Mouse (Mus musculus) hematopoietic stem cell, adult 5-6 weeks (primary cell): ENCODE results near the gene Gucd1. TPM values are rescaled to one million over a fixed set of nuclear protein-coding genes. Genes with fewer than 3 reads are reported as not detected.
"Not testable (repeated sequence)": the region's sequence is repeated elsewhere in the genome, so short reads cannot be mapped to it uniquely, and the experiment has no call there.

ENCODE experiments used
- ATAC-seq, 2 experiments: fragments of 125-278 bp in 1 of 2; replicated peaks in 1 of 2; 2 replicates each; pipeline ENCODE4 v1.8.0; 2016 to 2017; ENCODE audit warnings: inconsistent platforms in 2 of 2, mild to moderate bottlenecking in 2 of 2, moderate number of reproducible peaks in 2 of 2, low read depth in 1 of 2, moderate TSS enrichment in 1 of 2; ENCODE audit not compliant: low FRiP score in 2 of 2, poor library complexity in 2 of 2, severe bottlenecking in 2 of 2, insufficient read depth in 1 of 2, low TSS enrichment in 1 of 2
- total RNA-seq: library from RNA; stranded (forward); fragments of 172-1452, 232-1000 nt; gene quantifications from 2 replicates; pipeline ENCODE4 v1.2.3, GENCODE M21; 2017

The Gucd1 gene
- total RNA-seq, 1 experiment from 2014 or later = 16.7 TPM

- ATAC-seq = no peak
Observed at GRCm38 (mm10) chr10:75489522-75489921, 28.2 kb downstream of the Gucd1 start.

GRCm38 (mm10) chr10:75487131-75487530 lies 30.6 kb downstream of the Gucd1 start:
- ATAC-seq = no peak

- ATAC-seq = peak; percentile 57 to 67; a peak in 1 of 4 replicates
Observed at GRCm38 (mm10) chr10:75486086-75486979, 31.4 kb downstream of the Gucd1 start.

GRCm38 (mm10) chr10:75484767-75485166 lies 33.0 kb downstream of the Gucd1 start:
- peak; percentile 26 to 60; a peak in 1 of 4 replicates for ATAC-seq

GRCm38 (mm10) chr10:75484066-75484465 lies 33.7 kb downstream of the Gucd1 start:
- no peak for ATAC-seq

- ATAC-seq = no peak
Observed at GRCm38 (mm10) chr10:75482919-75483483, 34.8 kb downstream of the Gucd1 start.

GRCm38 (mm10) chr10:75482271-75482670 lies 35.5 kb downstream of the Gucd1 start:
- ATAC-seq = no peak

GRCm38 (mm10) chr10:75481703-75482102 lies 36.1 kb downstream of the Gucd1 start:
- no peak for ATAC-seq

- no peak for ATAC-seq
Observed at GRCm38 (mm10) chr10:75479955-75480354, 37.8 kb downstream of the Gucd1 start.

- peak in 1 of 2 experiments; percentile 26; a peak in 1 of 4 replicates for ATAC-seq
Observed at GRCm38 (mm10) chr10:75477034-75477433, 40.7 kb downstream of the Gucd1 start.

- not testable (repeated sequence) for ATAC-seq
Observed at GRCm38 (mm10) chr10:75475139-75475850, 42.5 kb downstream of the Gucd1 start.

GRCm38 (mm10) chr10:75474571-75474970 lies 43.2 kb downstream of the Gucd1 start:
- ATAC-seq = no peak

GRCm38 (mm10) chr10:75473411-75473810 lies 44.4 kb downstream of the Gucd1 start:
- peak; percentile 97 for ATAC-seq

- ATAC-seq = no peak
Observed at GRCm38 (mm10) chr10:75465781-75466550, 51.8 kb downstream of the Gucd1 start.

- no peak for ATAC-seq
Observed at GRCm38 (mm10) chr10:75462728-75463127, 55.0 kb downstream of the Gucd1 start.

GRCm38 (mm10) chr10:75458329-75458728 lies 59.4 kb downstream of the Gucd1 start:
- ATAC-seq = no peak

- no peak for ATAC-seq
Observed at GRCm38 (mm10) chr10:75457852-75458251, 59.9 kb downstream of the Gucd1 start.
